Mouse (Mus musculus): ENCODE measurements around the gene Id3. TPM values are rescaled to one million over a fixed set of nuclear protein-coding genes. Genes with fewer than 3 reads are reported as not detected.

Id3 gene
- polyA plus RNA-seq, 1 experiment from 2014 or later = 208 TPM

DNA sequence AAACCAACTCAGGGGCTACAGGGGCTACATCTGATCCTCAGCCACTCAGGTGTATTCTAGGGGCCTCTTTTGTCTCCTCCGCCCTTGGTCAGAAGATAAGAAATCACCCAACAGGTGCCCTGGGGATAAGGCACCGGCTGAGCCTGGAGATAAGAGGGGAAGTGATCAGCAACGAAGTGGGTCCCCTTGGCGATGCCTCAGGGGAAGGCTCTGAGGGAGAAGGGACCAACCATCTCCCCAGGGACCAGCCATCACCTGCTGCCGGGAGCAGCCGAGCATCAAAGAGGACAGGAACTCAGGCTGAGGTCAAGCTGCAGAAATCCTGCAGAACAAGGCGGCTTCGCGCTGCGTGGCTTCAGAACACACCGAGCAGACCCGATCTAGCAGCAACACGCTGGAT lies 15.6 kb upstream of the Id3 start:
- no peaks in the 10 kb centered on the region for H3K4me1 ChIP-seq (replicated peaks)
- ATAC-seq (ENCODE audit: low FRiP score, low read depth) = no peak
- H3K9me3 ChIP-seq = no peaks in the 10 kb centered on the region
- H3K27ac ChIP-seq (replicated peaks) = no peak overlapping the region
- no peaks in the 10 kb centered on the region for H3K36me3 ChIP-seq
- H3K4me2 ChIP-seq = no peak overlapping the region
- WGBS = 75% methylated on average over 13 of the region's 13 CpGs
- no peaks in the 10 kb centered on the region for H3K27me3 ChIP-seq
- H3K9ac ChIP-seq = no peak overlapping the region
- H3K4me3 ChIP-seq = no peak overlapping the region

DNA sequence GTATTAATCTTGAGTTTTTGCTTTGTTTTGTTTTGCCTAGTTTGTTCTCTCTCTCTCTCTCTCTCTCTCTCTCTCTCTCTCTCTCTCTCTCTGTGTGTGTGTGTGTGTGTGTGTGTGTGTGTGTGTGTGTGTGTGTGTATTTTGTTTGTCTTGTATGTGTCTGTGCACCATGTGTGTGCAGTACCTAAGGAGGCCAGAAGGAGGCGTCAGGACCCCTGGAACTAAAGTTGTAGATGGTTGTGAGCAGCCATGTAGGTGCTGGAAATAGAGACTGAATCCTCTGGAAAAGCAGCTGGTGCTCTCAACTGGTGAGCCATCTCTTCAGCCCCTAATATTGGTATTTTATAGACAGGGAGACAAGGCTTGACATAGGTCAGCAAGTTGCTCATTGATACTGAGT lies 13.5 kb upstream of the Id3 start:
- Histone ChIP-seq H3K9ac (no peak overlapping the region), H3K4me2 (no peak overlapping the region), H3K4me1 (replicated peaks) (peaks cover 15% of the 10 kb centered on the region), H3K27ac (replicated peaks) (no peak overlapping the region), H3K9me3 (no peaks in the 10 kb centered on the region), H3K4me3 (no peak overlapping the region), H3K36me3 (no peaks in the 10 kb centered on the region), H3K27me3 (no peaks in the 10 kb centered on the region)
- WGBS = 84% methylated on average over 1 of the region's 1 CpGs
- no peak for ATAC-seq (ENCODE audit: low FRiP score, low read depth)

- H3K9ac ChIP-seq = peak overlapping the region; percentile 53; the same call in 1 of the 2 replicates
- no peak for ATAC-seq (ENCODE audit: low FRiP score, low read depth)
- H3K4me3 ChIP-seq = 0 out of 2 replicates have a peak overlapping the region, but pooled peaks have one; percentile 45
- no peaks in the 10 kb centered on the region for H3K27me3 ChIP-seq
- no peaks in the 10 kb centered on the region for H3K9me3 ChIP-seq
- peak overlapping the region; percentile 86 for H3K4me2 ChIP-seq
- peak overlapping the region; percentile 92 for H3K27ac ChIP-seq (replicated peaks)
- peaks cover 31% of the 10 kb centered on the region for H3K4me1 ChIP-seq (replicated peaks)
- H3K36me3 ChIP-seq = no peaks in the 10 kb centered on the region
- WGBS = 11% methylated on average over 9 of the region's 9 CpGs
Measured at GRCm38 (mm10) chr4:136133801-136134200, 9.5 kb upstream of the Id3 start.

GRCm38 (mm10) chr4:136134418-136134977 lies 8.8 kb upstream of the Id3 start:
- H3K36me3 ChIP-seq = no peaks in the 10 kb centered on the region
- H3K4me2 ChIP-seq = peak overlapping the region; percentile 86
- peaks cover 35% of the 10 kb centered on the region for H3K4me1 ChIP-seq (replicated peaks)
- H3K9me3 ChIP-seq = no peaks in the 10 kb centered on the region
- H3K27me3 ChIP-seq = no peaks in the 10 kb centered on the region
- peak; percentile 28; the same call in 1 of the 2 replicates for ATAC-seq (ENCODE audit: low FRiP score, low read depth)
- WGBS = 2% methylated on average over 15 of the region's 15 CpGs
- H3K9ac ChIP-seq = peak overlapping the region; percentile 53
- peak overlapping the region; percentile 45 for H3K4me3 ChIP-seq
- H3K27ac ChIP-seq (replicated peaks) = peak overlapping the region; percentile 92

DNA sequence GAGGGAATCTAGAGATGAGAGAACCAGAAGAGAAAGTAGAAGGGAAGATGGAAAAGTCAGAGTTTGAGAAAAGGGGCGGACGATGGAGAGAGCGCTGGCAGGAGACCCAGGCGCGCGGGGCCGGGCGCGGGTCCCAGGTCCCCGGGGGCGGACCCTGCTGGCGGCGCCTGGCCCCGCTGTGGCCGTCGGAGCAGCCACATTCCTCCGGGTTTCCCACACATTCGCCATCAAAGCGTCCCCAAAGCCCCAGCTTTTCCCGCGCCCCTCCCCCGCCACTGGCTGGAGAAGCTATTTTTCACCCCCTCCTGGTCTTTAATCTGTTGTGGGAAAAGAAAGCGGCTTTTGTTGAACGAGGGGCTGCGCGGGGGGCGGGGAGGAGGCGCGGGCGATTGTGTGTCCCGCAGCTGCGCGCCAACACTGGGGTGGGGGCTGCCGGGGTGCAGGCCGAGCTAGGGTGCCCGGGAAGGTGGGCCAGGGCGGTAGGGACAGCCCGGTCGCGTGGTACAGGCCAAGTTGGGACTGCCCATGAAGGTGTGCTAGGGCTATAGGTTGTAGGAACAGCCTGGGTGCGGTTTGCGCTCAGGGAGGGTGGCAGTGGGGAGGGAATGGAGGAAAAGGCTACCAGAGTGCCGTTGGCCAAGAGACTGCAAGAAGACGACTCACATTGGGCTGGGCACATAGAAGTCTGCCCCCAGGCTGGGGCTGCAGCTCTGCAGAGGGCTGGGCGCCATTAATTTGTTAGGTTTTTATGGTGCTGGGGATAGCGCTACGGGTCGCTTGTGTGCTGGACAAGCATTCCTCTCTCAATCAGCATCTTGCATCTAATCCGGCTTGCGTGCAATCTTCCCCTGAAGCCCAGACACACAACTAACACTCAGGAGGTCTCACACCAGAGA lies 8.1 kb upstream of the Id3 start:
- Histone ChIP-seq H3K9ac (peak overlapping the region; percentile 53), H3K4me2 (peak overlapping the region; percentile 86), H3K4me3 (peak overlapping the region; percentile 45), H3K4me1 (replicated peaks) (peaks cover 42% of the 10 kb centered on the region), H3K27ac (replicated peaks) (peak overlapping the region; percentile 92), H3K9me3 (no peaks in the 10 kb centered on the region), H3K36me3 (no peaks in the 10 kb centered on the region), H3K27me3 (no peaks in the 10 kb centered on the region)
- peak; percentile 84 for ATAC-seq (ENCODE audit: low FRiP score, low read depth)
- WGBS = 1% methylated on average over 50 of the region's 50 CpGs

- Histone ChIP-seq H3K4me1 (replicated peaks) (peaks cover 51% of the 10 kb centered on the region), H3K36me3 (no peaks in the 10 kb centered on the region), H3K9ac (no peak overlapping the region; the same call in 1 of the 2 replicates), H3K4me3 (peak overlapping the region; percentile 45; the same call in 1 of the 2 replicates), H3K27ac (replicated peaks) (peak overlapping the region; percentile 92), H3K27me3 (no peaks in the 10 kb centered on the region), H3K9me3 (no peaks in the 10 kb centered on the region), H3K4me2 (peak overlapping the region; percentile 86)
- 22% methylated on average over 9 of the region's 9 CpGs for WGBS
- peak; percentile 57 for ATAC-seq (ENCODE audit: low FRiP score, low read depth)
Measured at GRCm38 (mm10) chr4:136135874-136136728, 7.2 kb upstream of the Id3 start.

DNA sequence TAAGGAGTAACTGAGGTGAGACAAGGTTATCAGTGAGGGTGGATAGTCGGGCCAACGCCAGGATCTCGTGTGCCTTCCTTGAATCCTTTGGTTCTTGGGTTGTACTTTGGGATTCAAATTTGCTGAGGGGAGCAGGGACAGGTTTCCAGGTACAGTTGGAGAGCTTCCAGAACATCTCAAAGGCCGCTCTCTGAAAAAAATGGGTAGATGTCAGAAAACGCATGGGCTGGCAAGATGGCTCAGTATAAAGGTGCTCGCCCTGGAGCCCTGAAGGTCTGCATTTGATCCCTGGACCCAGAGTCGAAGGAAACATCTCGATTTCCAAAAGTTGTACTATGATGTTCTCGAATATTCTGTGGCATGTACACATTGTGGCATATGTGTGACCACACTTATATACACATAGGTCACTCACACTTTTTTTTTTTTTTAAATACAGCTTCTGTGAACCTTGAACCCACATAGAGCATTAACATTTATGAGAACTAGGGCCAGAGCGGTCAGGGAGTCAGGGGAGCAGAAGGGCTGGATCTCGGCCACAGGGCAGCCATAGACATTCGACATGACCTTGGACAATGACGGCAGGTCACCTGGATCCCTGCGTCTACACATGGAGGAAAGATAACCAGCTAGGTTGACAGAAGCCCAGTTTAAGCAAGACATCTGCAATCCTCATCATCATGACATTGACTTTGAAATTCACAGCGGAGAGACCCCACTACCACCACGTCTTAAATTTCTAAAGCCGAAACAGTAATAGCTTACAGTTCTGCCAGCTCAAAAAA lies 3.8 kb upstream of the Id3 start:
- ATAC-seq (ENCODE audit: low FRiP score, low read depth) = no peak
- Histone ChIP-seq H3K9ac (no peak overlapping the region), H3K4me2 (peak overlapping the region; percentile 61), H3K4me1 (replicated peaks) (peaks cover 63% of the 10 kb centered on the region), H3K36me3 (no peaks in the 10 kb centered on the region), H3K9me3 (no peaks in the 10 kb centered on the region), H3K27ac (replicated peaks) (peak overlapping the region; percentile 86), H3K27me3 (peaks cover 4% of the 10 kb centered on the region; the same call in 1 of the 2 replicates), H3K4me3 (no peak overlapping the region)
- WGBS = 56% methylated on average over 17 of the region's 17 CpGs

- peak; percentile 81 for ATAC-seq (ENCODE audit: low FRiP score, low read depth)
- peak overlapping the region; percentile 35 for H3K4me3 ChIP-seq
- H3K27me3 ChIP-seq = peaks cover 9% of the 10 kb centered on the region; the same call in 1 of the 2 replicates
- WGBS = 7% methylated on average over 31 of the region's 31 CpGs
- H3K9ac ChIP-seq = peak overlapping the region; percentile 43
- peak overlapping the region; percentile 86 for H3K27ac ChIP-seq (replicated peaks)
- H3K36me3 ChIP-seq = no peaks in the 10 kb centered on the region
- peak overlapping the region; percentile 61 for H3K4me2 ChIP-seq
- H3K4me1 ChIP-seq (replicated peaks) = peaks cover 58% of the 10 kb centered on the region
- H3K9me3 ChIP-seq = no peaks in the 10 kb centered on the region
Measured at GRCm38 (mm10) chr4:136140327-136141250, 2.7 kb upstream of the Id3 start.

DNA sequence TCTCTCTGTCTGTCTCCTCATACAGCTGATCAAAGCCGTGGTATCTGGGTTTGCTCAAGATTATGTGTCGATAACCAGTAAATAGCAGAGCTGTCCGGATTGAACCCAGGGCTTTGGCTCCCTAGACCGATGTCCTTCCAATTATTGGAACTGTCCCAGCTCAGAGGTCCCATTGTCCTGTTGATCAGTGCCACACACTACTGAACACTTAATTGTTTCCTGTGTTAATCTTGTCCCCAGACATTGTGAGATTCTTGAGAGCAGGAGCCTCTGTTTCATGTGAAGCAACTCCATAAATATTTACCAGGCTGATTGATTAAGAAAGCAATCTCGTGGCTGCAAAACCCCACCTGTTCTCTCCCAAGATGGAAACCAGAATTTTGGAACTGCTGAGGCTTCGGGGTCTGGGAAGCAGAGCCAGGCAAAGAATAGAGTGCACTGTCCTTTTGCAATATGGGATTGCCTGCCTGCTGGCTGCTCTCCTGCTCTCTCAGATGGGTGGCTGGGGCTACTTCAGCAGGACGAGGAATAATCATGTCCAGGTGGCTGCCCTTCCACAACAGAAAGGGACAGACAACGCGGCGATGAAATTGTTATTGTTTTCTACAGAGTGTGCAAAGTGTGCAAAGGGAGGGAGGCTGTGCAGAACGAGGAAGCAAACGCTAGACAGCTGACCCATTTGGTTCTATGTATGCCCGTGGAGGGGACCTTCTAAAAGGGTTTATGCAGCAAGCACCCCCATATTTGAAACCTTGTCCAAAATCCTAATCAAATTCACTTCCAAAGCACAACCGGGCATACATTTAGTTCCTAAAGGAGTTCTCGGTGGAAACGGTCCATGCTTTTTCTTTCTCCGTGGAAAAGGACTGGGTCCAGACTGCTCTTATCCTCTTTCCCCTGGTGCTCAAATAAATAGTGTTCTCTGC lies 767 bp upstream of the Id3 start:
- Histone ChIP-seq H3K9me3 (no peaks in the 10 kb centered on the region), H3K27ac (replicated peaks) (peak overlapping the region; percentile 86), H3K4me2 (peak overlapping the region; percentile 82), H3K36me3 (no peaks in the 10 kb centered on the region), H3K27me3 (peaks cover 17% of the 10 kb centered on the region; the same call in 1 of the 2 replicates), H3K9ac (peak overlapping the region; percentile 9; the same call in 1 of the 2 replicates), H3K4me3 (peak overlapping the region; percentile 51; the same call in 1 of the 2 replicates), H3K4me1 (replicated peaks) (peaks cover 60% of the 10 kb centered on the region)
- WGBS = 10% methylated on average over 17 of the region's 17 CpGs
- no peak for ATAC-seq (ENCODE audit: low FRiP score, low read depth)
